Mouse (Mus musculus): Measurements from ENCODE around the gene Gm3448.
"Not testable (repeated sequence)": the region's sequence is repeated elsewhere in the genome, so short reads cannot be mapped to it uniquely, and the experiment has no call there.

DNA sequence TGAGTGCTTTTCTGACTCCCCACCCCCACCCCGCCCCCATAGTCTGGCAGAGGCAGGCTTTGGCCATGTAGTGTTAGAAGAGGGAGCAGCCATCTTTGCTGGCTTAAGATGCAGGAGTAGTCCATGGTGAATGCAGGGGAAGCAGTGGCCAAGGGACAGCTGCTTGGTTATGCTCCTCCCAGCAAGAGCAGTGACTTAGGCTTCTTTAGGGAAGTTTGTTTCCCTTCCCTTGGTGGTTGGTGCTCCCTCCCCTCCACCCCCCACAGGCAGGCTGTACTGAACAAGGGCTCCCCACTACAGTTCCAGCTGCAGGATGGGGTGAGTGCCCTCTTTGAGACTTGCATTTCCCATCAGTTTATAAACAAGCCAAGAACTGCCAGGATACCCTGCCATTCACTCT lies 11.4 kb upstream of the Gm3448 start:
- not testable (repeated sequence) for TF ChIP-seq CTCF (IDR thresholded peaks at IDR 0.05; ENCODE audit: insufficient read depth, low read length); POLR2A (IDR thresholded peaks at IDR 0.05; ENCODE audit: borderline replicate concordance, extremely low read depth, low read depth, low read length)

Measured in lung, adult 2 months (tissue).